Mouse (Mus musculus): ENCODE data around the gene Olfr248. TPM values are rescaled to one million over a fixed set of nuclear protein-coding genes. Genes with fewer than 3 reads are reported as not detected.
"Not testable (repeated sequence)": the region's sequence is repeated elsewhere in the genome, so short reads cannot be mapped to it uniquely, and the experiment has no call there.

The Olfr248 gene
- not detected in 2 replicates for polyA plus RNA-seq (2016; fragmentation: Nextera tagmentation; extraction: Ambion mirVana)

DNA sequence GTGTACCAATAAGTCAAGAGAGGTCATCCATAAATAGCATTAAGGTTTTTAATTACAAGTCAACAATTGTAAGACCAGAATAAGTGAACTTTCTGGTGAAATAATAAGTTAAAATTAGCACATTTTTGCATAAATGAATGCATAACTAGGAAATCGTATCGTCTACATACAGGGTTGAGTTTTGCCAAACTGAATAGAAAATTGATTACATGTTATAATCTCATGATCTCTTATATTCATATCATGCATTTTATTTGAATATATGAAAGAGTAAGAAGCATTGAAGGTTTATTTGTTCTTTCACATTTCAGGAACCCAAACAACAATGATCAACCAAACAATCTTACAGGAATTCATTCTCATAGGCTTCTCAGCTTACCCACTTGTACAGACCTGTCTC is at the start of gene Olfr248:
Olfr248 (plus strand) TSS at position 301 of the 400 bp plus-strand sequence.
- no peak for DNase-seq (ENCODE audit: low spot score)
- Histone ChIP-seq H3K27ac (no peak within 1 kb of the TSS), H3K36me3 (no peaks in the 10 kb centered on the region), H3K27me3 (ENCODE audit: low read depth, poor library complexity, severe bottlenecking) (no peaks in the 10 kb centered on the region), H3K4me3 (no peak within 1 kb of the TSS), H3K4me1 (no peaks in the 10 kb centered on the region), H3K9me3 (replicated peaks) (no peaks in the 10 kb centered on the region)
- WGBS: 93% methylated on average over 2 of the region's 2 CpGs

DNA sequence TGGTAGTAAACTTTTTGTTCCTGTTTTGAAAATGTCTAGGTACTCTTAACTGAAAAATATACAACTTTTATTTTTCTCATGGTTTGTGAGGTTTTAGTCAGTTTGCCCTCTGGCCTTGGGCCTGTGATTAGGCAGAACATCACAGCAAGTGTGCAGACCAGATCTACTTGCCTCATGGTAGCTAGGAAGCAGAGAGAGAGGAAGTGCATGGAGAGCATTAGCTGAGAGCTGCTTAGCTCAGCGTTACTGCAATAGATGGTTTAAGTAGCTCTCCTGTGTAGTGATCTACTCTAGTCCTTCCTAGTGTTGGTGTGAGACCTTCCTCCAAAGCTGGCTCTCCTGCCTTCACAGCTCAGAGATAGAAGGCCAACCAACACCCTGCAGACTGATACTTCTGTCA is 37.2 kb upstream of the Olfr248 start:
- not testable (repeated sequence) for DNase-seq (ENCODE audit: low spot score); H3K27me3 ChIP-seq (ENCODE audit: low read depth, poor library complexity, severe bottlenecking); H3K9me3 ChIP-seq (replicated peaks); H3K4me3 ChIP-seq; H3K36me3 ChIP-seq; H3K4me1 ChIP-seq; H3K27ac ChIP-seq
- 73% methylated on average over 1 of the region's 1 CpGs for WGBS

DNA sequence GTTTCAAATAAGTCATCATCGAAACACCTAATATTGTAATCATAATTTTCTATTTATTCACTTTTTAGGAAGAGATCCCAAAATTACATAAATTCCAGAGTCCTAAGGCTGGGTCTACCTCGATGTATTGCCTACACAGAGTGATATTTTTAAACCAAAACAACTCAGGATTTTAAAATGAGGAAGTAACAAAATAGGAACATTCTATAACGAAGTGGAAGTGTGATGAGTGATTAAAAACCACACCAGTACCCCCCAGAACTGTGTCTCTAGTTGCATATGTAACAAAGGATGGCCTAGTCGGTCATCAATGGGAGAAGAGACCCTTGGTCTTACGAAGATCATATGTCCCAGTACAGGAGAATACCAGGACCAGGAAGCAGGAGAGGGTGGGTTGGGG is 36.2 kb upstream of the Olfr248 start:
- no peaks in the 10 kb centered on the region for H3K4me1 ChIP-seq
- no peaks in the 10 kb centered on the region for H3K36me3 ChIP-seq
- H3K27ac ChIP-seq: no peak overlapping the region
- no peak overlapping the region for H3K4me3 ChIP-seq
- H3K27me3 ChIP-seq (ENCODE audit: low read depth, poor library complexity, severe bottlenecking): no peaks in the 10 kb centered on the region
- no peaks in the 10 kb centered on the region for H3K9me3 ChIP-seq (replicated peaks)
- WGBS: 82% methylated on average over 5 of the region's 5 CpGs
- DNase-seq (ENCODE audit: low spot score): no peak

DNA sequence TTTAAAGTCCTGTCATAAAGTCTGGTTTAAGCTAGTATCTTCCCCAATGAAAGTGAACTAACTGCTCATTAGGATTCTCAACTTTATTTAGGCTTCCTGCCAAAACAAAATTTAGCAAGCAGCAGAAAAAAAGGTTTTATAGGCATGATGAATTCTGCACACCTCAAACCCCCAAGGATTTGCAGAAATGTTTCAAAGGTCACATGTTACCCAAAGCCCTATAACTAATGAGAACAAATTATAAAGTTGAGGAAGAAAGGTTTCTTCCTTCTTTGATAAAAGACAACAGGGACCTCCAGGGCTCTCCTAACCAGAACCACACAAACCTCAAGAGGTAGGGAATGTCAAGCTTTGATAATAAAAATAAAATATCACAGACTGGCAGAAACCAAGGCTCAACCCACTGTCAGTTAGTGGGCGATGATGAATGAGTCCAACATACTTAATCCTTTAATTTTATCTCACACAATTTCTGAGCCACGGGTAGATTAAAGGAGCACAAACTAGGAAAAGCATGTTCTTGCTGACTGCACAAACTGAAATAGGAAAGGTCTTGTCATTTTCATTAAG is 25.9 kb upstream of the Olfr248 start, which contains the start of gene Olfr417:
Olfr417 (plus strand) TSS at position 241 of the 570 bp plus-strand sequence.
- Histone ChIP-seq H3K36me3 (no peaks in the 10 kb centered on the region), H3K4me3 (no peak within 1 kb of the TSS), H3K4me1 (no peaks in the 10 kb centered on the region), H3K9me3 (replicated peaks) (no peaks in the 10 kb centered on the region), H3K27me3 (ENCODE audit: low read depth, poor library complexity, severe bottlenecking) (no peaks in the 10 kb centered on the region), H3K27ac (no peak within 1 kb of the TSS)
- 79% methylated on average over 2 of the region's 2 CpGs for WGBS
- DNase-seq (ENCODE audit: low spot score): no peak

DNA sequence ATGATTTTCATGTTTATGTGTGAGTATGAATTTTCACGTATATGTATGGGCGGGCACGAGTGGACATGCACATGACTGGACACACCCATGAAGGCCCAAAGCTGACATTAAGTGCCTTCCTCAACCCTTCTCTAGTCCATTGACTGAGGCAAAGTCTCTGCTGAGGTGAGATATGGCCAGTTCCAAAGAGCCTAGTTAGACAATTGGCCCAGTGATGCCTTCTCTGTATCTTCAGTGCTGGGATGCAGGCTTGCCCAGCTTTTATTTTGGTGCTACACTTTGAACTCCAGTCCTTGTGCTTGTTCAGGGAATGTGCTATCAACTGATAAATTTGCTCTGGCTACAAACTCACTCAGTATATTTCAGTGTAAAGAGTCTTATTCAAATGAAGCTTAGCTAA is 17.0 kb upstream of the Olfr248 start:
- no peak overlapping the region for H3K4me3 ChIP-seq
- DNase-seq (ENCODE audit: low spot score): no peak
- H3K27ac ChIP-seq: no peak overlapping the region
- no peaks in the 10 kb centered on the region for H3K36me3 ChIP-seq
- H3K9me3 ChIP-seq (replicated peaks): no peaks in the 10 kb centered on the region
- 91% methylated on average over 3 of the region's 3 CpGs for WGBS
- H3K4me1 ChIP-seq: no peaks in the 10 kb centered on the region
- H3K27me3 ChIP-seq (ENCODE audit: low read depth, poor library complexity, severe bottlenecking): no peaks in the 10 kb centered on the region

DNA sequence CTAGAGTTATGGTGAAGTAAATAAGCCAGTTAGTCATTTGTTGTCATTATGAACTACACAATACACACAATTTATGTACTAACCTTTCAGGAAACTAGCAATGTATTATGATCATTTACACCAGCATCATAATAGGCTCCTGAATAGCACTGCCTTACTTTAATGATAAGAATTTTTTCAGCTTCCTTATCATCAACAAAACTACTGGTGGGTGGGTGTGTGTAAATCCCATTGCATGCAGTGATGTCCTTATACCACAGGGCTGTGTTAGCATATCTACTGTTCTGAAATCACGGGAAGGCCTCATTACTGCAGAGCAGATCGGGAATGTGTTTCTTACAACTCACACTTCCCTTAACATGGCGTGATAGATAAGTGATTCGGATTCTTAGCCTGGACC is 32.1 kb downstream of the Olfr248 start:
- Histone ChIP-seq H3K4me1 (no peaks in the 10 kb centered on the region), H3K4me3 (no peak overlapping the region), H3K36me3 (no peaks in the 10 kb centered on the region), H3K27ac (no peak overlapping the region), H3K9me3 (replicated peaks) (no peaks in the 10 kb centered on the region), H3K27me3 (ENCODE audit: low read depth, poor library complexity, severe bottlenecking) (no peaks in the 10 kb centered on the region)
- DNase-seq (ENCODE audit: low spot score): no peak
- WGBS: 91% methylated on average over 4 of the region's 4 CpGs

DNA sequence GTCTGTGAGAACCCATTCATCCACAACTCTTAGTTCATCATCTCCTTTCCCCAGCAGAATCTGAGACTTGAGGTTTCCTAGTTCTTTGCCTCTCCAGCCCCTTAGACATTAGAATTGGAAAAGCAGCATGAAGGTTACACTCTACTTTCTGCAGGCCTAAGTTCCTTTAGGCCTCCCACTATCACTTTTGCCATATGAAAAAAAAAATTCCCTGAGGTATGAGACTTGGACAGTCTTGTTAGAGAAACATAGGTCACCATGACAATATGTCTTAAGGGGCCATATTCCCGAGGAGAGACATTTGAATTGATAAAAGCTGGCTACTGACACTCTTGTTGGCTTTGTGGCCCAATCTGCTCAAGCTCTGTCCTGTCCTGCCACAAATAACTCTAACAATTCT is 32.9 kb downstream of the Olfr248 start, which contains the start of gene Olfr414:
Olfr414 (plus strand) TSS at position 301 of the 400 bp plus-strand sequence.
- no peaks in the 10 kb centered on the region for H3K4me1 ChIP-seq
- H3K9me3 ChIP-seq (replicated peaks): no peaks in the 10 kb centered on the region
- WGBS: 75% methylated on average over 1 of the region's 1 CpGs
- no peaks in the 10 kb centered on the region for H3K27me3 ChIP-seq (ENCODE audit: low read depth, poor library complexity, severe bottlenecking)
- DNase-seq (ENCODE audit: low spot score): no peak
- H3K36me3 ChIP-seq: no peaks in the 10 kb centered on the region
- no peak within 1 kb of the TSS for H3K4me3 ChIP-seq
- no peak within 1 kb of the TSS for H3K27ac ChIP-seq

DNA sequence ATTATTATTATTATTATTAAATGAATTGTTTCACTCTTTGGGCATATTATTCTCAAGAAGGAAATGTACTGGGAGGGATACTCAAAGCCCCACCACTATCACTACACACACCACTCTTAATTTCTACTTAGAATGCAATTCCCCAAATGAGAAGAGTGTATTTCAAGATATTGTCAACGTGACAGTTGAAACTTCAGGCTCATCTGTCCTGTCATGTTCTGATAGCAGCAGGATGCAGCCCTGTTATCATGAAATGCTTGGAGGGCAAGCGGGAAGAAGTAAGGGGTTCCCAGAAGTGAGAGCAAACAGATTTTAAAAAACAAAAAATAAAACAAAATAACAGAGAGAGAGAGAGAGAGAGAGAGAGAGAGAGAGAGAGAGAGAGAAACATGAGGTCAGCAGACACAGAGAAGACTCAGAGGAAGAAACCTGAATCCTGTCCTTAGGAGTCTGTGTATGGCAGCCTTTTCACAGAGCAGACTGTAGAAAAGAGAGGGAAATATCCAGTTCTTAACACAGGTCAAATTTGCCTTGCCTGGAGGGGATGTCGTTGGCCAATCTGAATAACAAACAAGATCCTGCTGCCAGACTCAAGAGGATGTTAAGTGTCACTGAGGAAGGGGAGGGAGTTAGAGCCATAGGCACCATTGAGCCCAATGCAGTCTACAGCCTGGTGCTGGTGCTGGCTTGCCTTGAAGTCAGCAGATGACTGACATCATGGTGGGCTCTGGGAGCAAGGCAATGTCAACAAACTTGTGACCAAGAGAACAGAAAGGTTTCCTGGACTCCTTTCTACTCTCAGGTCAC is 35.5 kb downstream of the Olfr248 start:
- no peak overlapping the region for H3K4me3 ChIP-seq
- H3K27me3 ChIP-seq (ENCODE audit: low read depth, poor library complexity, severe bottlenecking): no peaks in the 10 kb centered on the region
- H3K36me3 ChIP-seq: no peaks in the 10 kb centered on the region
- H3K9me3 ChIP-seq (replicated peaks): no peaks in the 10 kb centered on the region
- no peak overlapping the region for H3K27ac ChIP-seq
- no peaks in the 10 kb centered on the region for H3K4me1 ChIP-seq
- no peak for DNase-seq (ENCODE audit: low spot score)
- 54% methylated on average over 3 of the region's 3 CpGs for WGBS

DNA sequence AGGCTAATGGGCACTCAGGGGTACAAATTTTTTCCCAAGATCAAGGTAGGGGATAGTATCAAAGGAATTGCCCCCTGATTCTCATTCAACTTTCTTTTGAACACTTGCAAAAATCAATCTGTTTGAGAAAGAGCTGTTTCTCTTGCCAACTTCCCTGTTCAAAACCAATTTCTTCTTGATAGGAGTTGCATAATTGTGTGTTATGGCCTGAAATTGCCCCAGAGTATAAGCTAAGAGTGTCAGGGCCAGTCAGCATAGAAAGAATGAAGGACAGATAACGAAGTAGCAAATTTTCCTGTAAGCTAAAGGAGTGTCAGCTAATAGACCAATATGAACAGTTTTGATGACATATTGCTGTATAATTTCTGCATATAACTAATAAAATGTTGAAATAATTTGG is 36.6 kb downstream of the Olfr248 start:
- H3K27me3 ChIP-seq (ENCODE audit: low read depth, poor library complexity, severe bottlenecking): no peaks in the 10 kb centered on the region
- H3K9me3 ChIP-seq (replicated peaks): no peaks in the 10 kb centered on the region
- 88% methylated on average over 1 of the region's 1 CpGs for WGBS
- H3K4me1 ChIP-seq: no peaks in the 10 kb centered on the region
- H3K36me3 ChIP-seq: no peaks in the 10 kb centered on the region
- DNase-seq (ENCODE audit: low spot score): no peak
- no peak overlapping the region for H3K27ac ChIP-seq
- no peak overlapping the region for H3K4me3 ChIP-seq

DNA sequence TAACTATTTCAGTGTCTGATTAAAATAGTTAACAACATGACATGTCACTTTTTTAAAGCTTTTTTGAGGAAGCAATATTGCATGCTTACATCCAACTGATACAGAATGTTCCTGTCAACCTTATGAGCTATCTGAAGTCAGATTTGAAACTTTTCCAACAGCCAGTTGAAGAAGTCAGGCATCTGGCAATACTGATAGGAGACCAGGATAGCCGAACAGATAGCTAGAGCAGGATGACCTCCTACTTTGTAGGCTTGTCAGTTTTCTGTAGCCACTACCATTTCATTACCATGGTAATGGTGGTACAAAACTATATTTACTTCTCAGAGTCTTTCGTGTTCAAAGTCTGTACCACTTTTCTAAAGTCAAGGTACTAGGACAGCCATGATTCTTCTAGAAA is 37.6 kb downstream of the Olfr248 start:
- Histone ChIP-seq H3K4me1 (no peaks in the 10 kb centered on the region), H3K27ac (no peak overlapping the region), H3K36me3 (no peaks in the 10 kb centered on the region), H3K9me3 (replicated peaks) (no peaks in the 10 kb centered on the region), H3K27me3 (ENCODE audit: low read depth, poor library complexity, severe bottlenecking) (no peaks in the 10 kb centered on the region), H3K4me3 (no peak overlapping the region)
- DNase-seq (ENCODE audit: low spot score): no peak
- WGBS: 94% methylated on average over 2 of the region's 2 CpGs

DNA sequence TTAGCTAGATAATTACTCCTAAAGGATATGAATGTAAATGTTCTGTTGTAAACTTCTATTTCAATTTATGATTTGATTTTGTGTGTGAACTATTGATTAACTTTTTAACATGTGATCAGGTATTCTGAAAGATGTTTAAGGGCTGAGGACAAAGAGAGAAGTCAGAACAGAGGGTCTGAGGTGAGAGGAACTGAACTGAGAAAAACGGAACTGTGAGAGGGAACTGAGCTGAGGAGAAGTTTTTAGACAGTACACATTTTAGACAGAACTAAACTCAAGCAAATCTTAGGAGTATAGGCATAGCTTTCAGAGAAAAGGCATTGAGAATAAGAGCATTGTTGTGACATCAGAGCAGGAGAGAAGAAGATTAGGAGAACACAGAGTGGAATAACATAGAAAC is 43.3 kb downstream of the Olfr248 start:
- DNase-seq (ENCODE audit: low spot score): no peak
- Histone ChIP-seq H3K4me3 (no peak overlapping the region), H3K27ac (no peak overlapping the region), H3K9me3 (replicated peaks) (no peaks in the 10 kb centered on the region), H3K4me1 (no peaks in the 10 kb centered on the region), H3K27me3 (ENCODE audit: low read depth, poor library complexity, severe bottlenecking) (no peaks in the 10 kb centered on the region), H3K36me3 (no peaks in the 10 kb centered on the region)
- 40% methylated on average over 1 of the region's 1 CpGs for whole genome bisulfite sequencing

All from limb, embryonic 10.5 days (tissue).